Mouse (Mus musculus) stomach, embryonic 14.5 days (tissue): ENCODE measurements around the gene Bcl11b. TPM values are rescaled to one million over a fixed set of nuclear protein-coding genes. Genes with fewer than 3 reads are reported as not detected.

ENCODE experiments used
- ATAC-seq: fragments of 200-750 bp; cut with Nextera tagmentation; 2 replicates; pipeline ENCODE4 v1.8.0; 2017; ENCODE audit warnings: low read depth, moderate TSS enrichment; ENCODE audit not compliant: insufficient number of reproducible peaks, insufficient read depth, low FRiP score
- H3K27ac ChIP-seq: fragments of 300-500 bp; sonication (generic); 2 replicates; pipeline ENCODE4 v1.5.1; 2014; ENCODE audit warnings: mild to moderate bottlenecking, low read length, moderate library complexity, mixed read lengths
- H3K27me3 ChIP-seq: fragments of 300-500 bp; sonication (generic); 2 replicates; pipeline ENCODE4 v1.6.1; 2014; ENCODE audit warnings: low read length, control low read depth, mixed read lengths; ENCODE audit not compliant: control insufficient read depth, insufficient read depth
- H3K36me3 ChIP-seq: fragments of 300-500 bp; sonication (generic); 2 replicates; pipeline ENCODE4 v1.6.1; 2014; ENCODE audit warnings: mild to moderate bottlenecking, control low read depth, low read length, moderate library complexity, mixed read lengths; ENCODE audit not compliant: control insufficient read depth, insufficient read depth
- H3K4me1 ChIP-seq: fragments of 300-500 bp; sonication (generic); 2 replicates; pipeline ENCODE4 v1.6.1; 2014; ENCODE audit warnings: low read length, control low read depth, mixed read lengths; ENCODE audit not compliant: control insufficient read depth, insufficient read depth
- H3K4me2 ChIP-seq: fragments of 300-500 bp; sonication (generic); replicated peaks from 2 replicates; pipeline ENCODE4 v1.6.1; 2014; ENCODE audit warnings: low read depth, low read length, control low read depth
- H3K4me3 ChIP-seq: fragments of 300-500 bp; sonication (generic); 2 replicates; pipeline ENCODE4 v1.5.1; 2014; ENCODE audit warnings: low read depth, low read length, control low read depth
- H3K9ac ChIP-seq: fragments of 300-500 bp; sonication (generic); replicated peaks from 2 replicates; pipeline ENCODE4 v1.6.1; 2014; ENCODE audit warnings: low read depth, mild to moderate bottlenecking, control low read depth, low read length, moderate library complexity, mixed read lengths
- H3K9me3 ChIP-seq: fragments of 300-500 bp; sonication (generic); 2 replicates; pipeline ENCODE4 v1.6.1; 2016; ENCODE audit warnings: low read depth, low read length, control low read depth; ENCODE audit not compliant: control insufficient read depth
- WGBS: fragments of 180-500 bp; shearing (Covaris S2); extraction: QIAGEN DNeasy Blood & Tissue Kit; methylation state at CpG from one replicate; pipeline ENCODE4 v1.1.7; 2014; 5-methylcytosine and 5-hydroxymethylcytosine counted together
- polyA plus RNA-seq: library from polyadenylated mRNA; unstranded; fragments of >200 nt; fragmentation: Nextera tagmentation; extraction: Ambion mirVana; gene quantifications from 2 replicates; pipeline ENCODE4 v1.2.1, GENCODE M21; 2014

The Bcl11b gene
- polyA plus RNA-seq, 1 experiment from 2014 or later: 6.0 TPM

DNA sequence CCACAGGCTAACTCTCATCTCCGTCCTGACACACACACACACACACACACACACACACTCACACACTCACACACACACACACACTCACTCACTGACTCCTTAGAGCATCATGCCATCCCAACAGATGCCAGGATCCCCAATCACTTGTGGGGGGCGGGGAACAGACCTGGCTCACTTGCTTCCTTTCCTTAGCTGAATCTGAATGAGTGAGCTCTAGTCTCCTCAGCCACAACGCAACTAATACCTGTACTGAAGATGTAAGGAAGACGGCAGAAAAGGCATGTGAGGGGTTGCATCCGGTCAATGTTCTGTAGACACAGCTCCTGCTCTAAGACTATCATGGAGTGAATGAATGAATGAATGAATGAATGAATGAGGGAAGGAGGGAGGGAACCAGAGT lies 71.9 kb downstream of the Bcl11b start:
- no peaks in the 10 kb centered on the region for H3K27me3 ChIP-seq
- WGBS: 78% methylated on average over 5 of the region's 5 CpGs
- no peaks in the 10 kb centered on the region for H3K36me3 ChIP-seq
- H3K9ac ChIP-seq: no peak overlapping the region
- no peak overlapping the region for H3K4me3 ChIP-seq
- H3K27ac ChIP-seq: 0 out of 2 replicates have a peak overlapping the region, but pooled peaks have one; percentile 16
- no peak overlapping the region; the same call in 1 of the 2 replicates for H3K4me2 ChIP-seq
- peaks cover 19% of the 10 kb centered on the region for H3K4me1 ChIP-seq
- no peak for ATAC-seq
- no peaks in the 10 kb centered on the region for H3K9me3 ChIP-seq

DNA sequence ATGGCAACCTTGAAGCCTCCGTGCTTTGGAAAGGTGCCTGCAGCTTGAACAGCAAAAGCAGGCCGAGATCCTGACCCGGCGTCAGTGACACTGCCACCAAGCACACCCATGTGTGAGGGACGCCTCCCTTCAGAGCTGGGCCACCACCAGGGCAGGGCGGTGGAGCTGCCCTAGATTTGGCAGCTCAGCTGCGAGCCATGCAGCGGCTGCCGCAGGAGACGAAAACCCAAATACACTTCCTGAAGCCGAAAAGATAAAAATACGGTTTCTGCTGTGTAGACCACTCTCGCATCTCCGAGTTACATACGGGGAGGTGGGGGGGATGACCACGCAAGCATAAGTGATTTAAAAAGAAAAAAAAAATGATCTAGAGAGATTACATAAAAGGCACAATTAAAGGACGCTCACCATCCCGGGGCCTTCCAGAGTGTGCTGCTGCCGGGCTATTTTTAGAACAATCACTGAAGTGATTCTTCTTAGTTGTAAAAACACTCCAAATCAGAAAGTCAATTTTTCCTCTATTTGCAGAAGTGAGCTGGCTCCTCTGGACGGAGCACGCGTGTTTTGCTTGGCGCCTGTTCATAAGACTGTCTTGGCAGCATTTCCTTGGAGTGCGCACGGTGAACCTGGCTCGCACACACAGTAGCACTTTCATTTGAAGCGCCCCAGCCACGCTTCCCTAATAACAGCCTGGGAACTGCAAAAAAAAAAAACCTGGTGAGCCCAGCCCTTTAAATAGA lies 72.6 kb downstream of the Bcl11b start:
- no peak for ATAC-seq

GRCm38 (mm10) chr12:107928905-107929304 lies 74.5 kb downstream of the Bcl11b start:
- Histone ChIP-seq H3K9ac (no peak overlapping the region), H3K27me3 (no peaks in the 10 kb centered on the region), H3K27ac (no peak overlapping the region), H3K4me1 (peaks cover 19% of the 10 kb centered on the region), H3K4me2 (no peak overlapping the region), H3K4me3 (no peak overlapping the region), H3K36me3 (no peaks in the 10 kb centered on the region), H3K9me3 (no peaks in the 10 kb centered on the region)
- ATAC-seq: no peak
- 71% methylated on average over 7 of the region's 7 CpGs for WGBS

More for the DNA sequence above, 72.6 kb downstream of the Bcl11b start:
- Histone ChIP-seq H3K4me1 (peaks cover 19% of the 10 kb centered on the region), H3K36me3 (no peaks in the 10 kb centered on the region), H3K27me3 (no peaks in the 10 kb centered on the region), H3K4me2 (no peak overlapping the region; the same call in 1 of the 2 replicates), H3K4me3 (no peak overlapping the region), H3K9ac (no peak overlapping the region), H3K9me3 (no peaks in the 10 kb centered on the region), H3K27ac (peak overlapping the region; percentile 16; the same call in 1 of the 2 replicates)
- 31% methylated on average over 28 of the region's 28 CpGs for WGBS

GRCm38 (mm10) chr12:107928464-107928901 lies 74.9 kb downstream of the Bcl11b start:
- no peak for ATAC-seq
- WGBS: 82% methylated on average over 15 of the region's 15 CpGs

GRCm38 (mm10) chr12:107927961-107928431 lies 75.4 kb downstream of the Bcl11b start:
- WGBS: 53% methylated on average over 10 of the region's 10 CpGs
- no peaks in the 10 kb centered on the region for H3K9me3 ChIP-seq
- peaks cover 19% of the 10 kb centered on the region for H3K4me1 ChIP-seq
- no peak overlapping the region for H3K27ac ChIP-seq
- no peak for ATAC-seq
- H3K9ac ChIP-seq: no peak overlapping the region
- no peaks in the 10 kb centered on the region for H3K36me3 ChIP-seq
- no peak overlapping the region for H3K4me2 ChIP-seq
- no peak overlapping the region for H3K4me3 ChIP-seq
- no peaks in the 10 kb centered on the region for H3K27me3 ChIP-seq

More at GRCm38 (mm10) chr12:107928464-107928901, 74.9 kb downstream of the Bcl11b start:
- no peak overlapping the region for H3K4me3 ChIP-seq
- peaks cover 19% of the 10 kb centered on the region for H3K4me1 ChIP-seq
- no peak overlapping the region for H3K9ac ChIP-seq
- H3K4me2 ChIP-seq: no peak overlapping the region
- no peaks in the 10 kb centered on the region for H3K27me3 ChIP-seq
- no peaks in the 10 kb centered on the region for H3K9me3 ChIP-seq
- no peaks in the 10 kb centered on the region for H3K36me3 ChIP-seq
- no peak overlapping the region for H3K27ac ChIP-seq

- no peaks in the 10 kb centered on the region for H3K36me3 ChIP-seq
- H3K9me3 ChIP-seq: no peaks in the 10 kb centered on the region
- H3K27me3 ChIP-seq: no peaks in the 10 kb centered on the region
- 85% methylated on average over 22 of the region's 22 CpGs for WGBS
- H3K9ac ChIP-seq: no peak overlapping the region
- no peak for ATAC-seq
- H3K27ac ChIP-seq: no peak overlapping the region
- peaks cover 13% of the 10 kb centered on the region; the same call in 1 of the 2 replicates for H3K4me1 ChIP-seq
- no peak overlapping the region for H3K4me3 ChIP-seq
- no peak overlapping the region for H3K4me2 ChIP-seq
Observed at GRCm38 (mm10) chr12:107926074-107926855, 77.1 kb downstream of the Bcl11b start.

DNA sequence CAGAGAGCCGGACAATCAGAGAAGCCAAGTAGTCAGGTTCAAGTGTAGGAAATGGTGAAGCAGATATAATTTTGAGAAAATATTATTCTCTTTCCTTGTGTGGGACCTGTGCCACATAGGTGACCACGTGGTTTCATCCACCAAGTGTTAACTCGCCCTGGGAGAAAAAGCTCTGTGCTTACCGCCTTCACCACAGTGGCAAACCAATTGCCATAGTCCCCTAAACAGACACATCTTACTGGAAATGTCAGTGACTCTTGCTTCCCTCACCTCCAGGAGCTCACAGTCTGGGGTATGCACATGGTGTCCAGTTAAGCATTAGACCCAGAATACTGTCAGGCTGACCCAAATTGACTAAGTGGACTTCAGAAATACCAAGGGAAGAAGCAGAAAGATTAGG lies 78.7 kb downstream of the Bcl11b start:
- Histone ChIP-seq H3K9me3 (no peaks in the 10 kb centered on the region), H3K9ac (no peak overlapping the region), H3K4me1 (peaks cover 9% of the 10 kb centered on the region; the same call in 1 of the 2 replicates), H3K4me2 (no peak overlapping the region), H3K27ac (no peak overlapping the region), H3K4me3 (no peak overlapping the region), H3K27me3 (no peaks in the 10 kb centered on the region), H3K36me3 (no peaks in the 10 kb centered on the region)
- 79% methylated on average over 4 of the region's 4 CpGs for WGBS
- ATAC-seq: no peak

- WGBS: 59% methylated on average over 3 of the region's 3 CpGs
- H3K4me2 ChIP-seq: no peak overlapping the region
- H3K4me3 ChIP-seq: no peak overlapping the region
- ATAC-seq: no peak
- no peak overlapping the region for H3K27ac ChIP-seq
- H3K4me1 ChIP-seq: peaks cover 9% of the 10 kb centered on the region; the same call in 1 of the 2 replicates
- no peaks in the 10 kb centered on the region for H3K27me3 ChIP-seq
- no peak overlapping the region for H3K9ac ChIP-seq
- no peaks in the 10 kb centered on the region for H3K36me3 ChIP-seq
- H3K9me3 ChIP-seq: no peaks in the 10 kb centered on the region
Observed at GRCm38 (mm10) chr12:107923963-107924362, 79.4 kb downstream of the Bcl11b start.
